In genomic region chr3:89386438-89387420, GRCm38 (mm10) we compare ENCODE assay signal across 8 mouse cellular contexts. TPM values are rescaled to one million over a fixed set of nuclear protein-coding genes. Genes with fewer than 3 reads are reported as not detected.
A peak's percentile ranks its signal among the peaks of the same experiment; 100 is the strongest.
DNase-seq lines count a peak whose midpoint lies in the region; ATAC-seq and TF ChIP-seq lines count a peak whose summit lies in the region.
"Had no signal": no experiment of that assay in that cellular context is flagged by ENCODE, and none has a peak within 500 bp of the region (broad histone marks: within the 10 kb centered on the region; RNA-seq: fewer than 3 reads in every experiment).

No protein-coding gene starts in this region.

- H3K27me3 ChIP-seq in kidney, embryonic 14.5 days (ENCODE audit: control insufficient read depth, insufficient read depth, low read length): no peaks in the 10 kb centered on the region
- H3K27me3 ChIP-seq in G1E (ENCODE audit: insufficient read depth, low read length): no peaks in the 10 kb centered on the region
- H3K27me3 ChIP-seq in liver, embryonic 15.5 days: peaks cover 13% of the 10 kb centered on the region

- no peak overlapping the region for H3K4me2 ChIP-seq in kidney, embryonic 14.5 days (replicated peaks; ENCODE audit: low read depth, low read length)
- peak overlapping the region; percentile 35; the same call in 1 of the 2 replicates for H3K4me2 ChIP-seq in liver, embryonic 15.5 days
- H3K4me2 ChIP-seq: midbrain, embryonic 12.5 days had no signal

- TF ChIP-seq CTCF in G1E (IDR thresholded peaks at IDR 0.05; ENCODE audit: low read depth, low read length): no peak

- H3K9me3 ChIP-seq in kidney, embryonic 14.5 days (ENCODE audit: control insufficient read depth, low read length): no peaks in the 10 kb centered on the region
- H3K9me3 ChIP-seq in G1E (replicated peaks): no peaks in the 10 kb centered on the region
- no peaks in the 10 kb centered on the region for H3K9me3 ChIP-seq in liver, embryonic 15.5 days (replicated peaks)
- H3K9me3 ChIP-seq: midbrain, embryonic 12.5 days had no signal

- DNase-seq in kidney, postnatal 10 days: no peak
- no peak for DNase-seq in G1E (ENCODE audit: low spot score)
- DNase-seq in layer of hippocampus, adult 11-12 months (ENCODE audit: low spot score): no peak
- no peak for DNase-seq in layer of hippocampus, postnatal 36 days

- H3K4me1 ChIP-seq in kidney, embryonic 14.5 days (ENCODE audit: control insufficient read depth, insufficient read depth, low read length): peaks cover 39% of the 10 kb centered on the region
- H3K4me1 ChIP-seq in G1E (ENCODE audit: insufficient read depth, low read depth, low read length): peaks cover 98% of the 10 kb centered on the region
- peaks cover 57% of the 10 kb centered on the region for H3K4me1 ChIP-seq in liver, embryonic 15.5 days (replicated peaks)

- peak overlapping the region; percentile 28; the same call in 1 of the 2 replicates for H3K9ac ChIP-seq in kidney, embryonic 14.5 days (ENCODE audit: low read depth, low read length)
- 0 out of 2 replicates have a peak overlapping the region, but pooled peaks have one; percentile 1 for H3K9ac ChIP-seq in liver, embryonic 15.5 days
- H3K9ac ChIP-seq: midbrain, embryonic 12.5 days had no signal

- H3K36me3 ChIP-seq in kidney, embryonic 14.5 days (ENCODE audit: control insufficient read depth, insufficient read depth, low read length): no peaks in the 10 kb centered on the region
- peaks cover 94% of the 10 kb centered on the region for H3K36me3 ChIP-seq in G1E (replicated peaks)
- H3K36me3 ChIP-seq in liver, embryonic 15.5 days (replicated peaks): no peaks in the 10 kb centered on the region
- H3K36me3 ChIP-seq: midbrain, embryonic 12.5 days had no signal

- no peak overlapping the region for H3K27ac ChIP-seq in kidney, embryonic 14.5 days (ENCODE audit: low read depth, low read length)
- peak overlapping the region; percentile 68 for H3K27ac ChIP-seq in liver, embryonic 15.5 days (replicated peaks)
- H3K27ac ChIP-seq: midbrain, embryonic 12.5 days had no signal

- 41% methylated on average over 17 of the region's 17 CpGs for WGBS in kidney, embryonic 14.5 days
- 59% methylated on average over 17 of the region's 17 CpGs for WGBS in liver, embryonic 15.5 days (ENCODE audit: insufficient replicate concordance)

- ATAC-seq in kidney, embryonic 14.5 days (ENCODE audit: low FRiP score, low TSS enrichment): no peak
- peak; percentile 7 for ATAC-seq in CD4-positive, CD25-positive, alpha-beta regulatory T cell, adult 4 months
- ATAC-seq in G1E (ENCODE audit: extremely low read depth, insufficient number of reproducible peaks, low FRiP score, poor library complexity, severe bottlenecking): no peak
- ATAC-seq in liver, embryonic 15.5 days (ENCODE audit: insufficient read depth): no peak

- no peak overlapping the region for H3K4me3 ChIP-seq in kidney, embryonic 14.5 days (ENCODE audit: low read length)
- peak overlapping the region; percentile 64 for H3K4me3 ChIP-seq in G1E (ENCODE audit: low read depth, low read length)
- H3K4me3 ChIP-seq in liver, embryonic 15.5 days (replicated peaks): peak overlapping the region; percentile 37
- H3K4me3 ChIP-seq: midbrain, embryonic 12.5 days had no signal

RNA-seq across cellular contexts. Expression of gene Zbtb7b, which starts 7.8 kb away (rescaled TPM):
- 1.8 and 2.2 TPM in 2 replicates for polyA plus RNA-seq in kidney, embryonic 14.5 days (2014; fragmentation: Nextera tagmentation; extraction: Ambion mirVana)
- polyA plus RNA-seq in CD4-positive, CD25-positive, alpha-beta regulatory T cell, adult 4 months (2017; shearing (Covaris generic)): 10 to 100 TPM; 11.7 to 13.2 TPM
- 32.9 and 34.2 TPM in 2 replicates for total RNA-seq in G1E (2014; fragmentation: Nextera tagmentation)
- total RNA-seq in G1E (2017): 23.3 and 31.4 TPM in 2 replicates
- 123 and 126 TPM in 2 replicates for polyA plus RNA-seq in G1E (2012)
- polyA plus RNA-seq in liver, embryonic 15.5 days (2015; fragmentation: Nextera tagmentation; extraction: Ambion mirVana): 2.3 and 3.3 TPM in 2 replicates
- total RNA-seq in layer of hippocampus, postnatal 36 days (2021): 10 to 100 TPM; 15.1 to 16.1 TPM

RNA-seq across cellular contexts. Expression of gene Lenep, which starts 15.9 kb away (rescaled TPM):
- not detected in 2 replicates for polyA plus RNA-seq in kidney, embryonic 14.5 days (2014; fragmentation: Nextera tagmentation; extraction: Ambion mirVana)
- 1 to 10 TPM in 1 of 2 experiments, not detected in 1; 5.3 TPM for polyA plus RNA-seq in CD4-positive, CD25-positive, alpha-beta regulatory T cell, adult 4 months (2017; shearing (Covaris generic))
- 3.7 and 6.7 TPM in 2 replicates for total RNA-seq in G1E (2014; fragmentation: Nextera tagmentation)
- total RNA-seq in G1E (2017): 0.98 and 1.8 TPM in 2 replicates
- polyA plus RNA-seq in G1E (2012): 0.03 and 0.12 TPM in 2 replicates
- not detected in 2 replicates for polyA plus RNA-seq in liver, embryonic 15.5 days (2015; fragmentation: Nextera tagmentation; extraction: Ambion mirVana)
- total RNA-seq in layer of hippocampus, postnatal 36 days (2021): 1 to 10 TPM; 4.6 to 6.3 TPM

RNA-seq across cellular contexts. Expression of gene Dcst1, which starts 21.7 kb away (rescaled TPM):
- polyA plus RNA-seq in kidney, embryonic 14.5 days (2014; fragmentation: Nextera tagmentation; extraction: Ambion mirVana): 0.63 and 1.5 TPM in 2 replicates
- polyA plus RNA-seq in CD4-positive, CD25-positive, alpha-beta regulatory T cell, adult 4 months (2017; shearing (Covaris generic)): 1 to 10 TPM in 1 of 2 experiments, under 1 TPM in 1; 0.59 to 1.1 TPM
- total RNA-seq in G1E (2014; fragmentation: Nextera tagmentation) (not detected in 2 replicates), G1E (2017) (0.06 and 0.22 TPM in 2 replicates)
- polyA plus RNA-seq in G1E (2012): not detected in 2 replicates
- 0.05 TPM in 1 of 2 replicates, not detected in the other for polyA plus RNA-seq in liver, embryonic 15.5 days (2015; fragmentation: Nextera tagmentation; extraction: Ambion mirVana)
- not detected for total RNA-seq in layer of hippocampus, postnatal 36 days (2021)

RNA-seq across cellular contexts. Expression of gene Flad1, which starts 24.9 kb away (rescaled TPM):
- polyA plus RNA-seq in kidney, embryonic 14.5 days (2014; fragmentation: Nextera tagmentation; extraction: Ambion mirVana): 19.6 and 24.9 TPM in 2 replicates
- 10 to 100 TPM; 52.2 to 71.7 TPM for polyA plus RNA-seq in CD4-positive, CD25-positive, alpha-beta regulatory T cell, adult 4 months (2017; shearing (Covaris generic))
- total RNA-seq in G1E (2014; fragmentation: Nextera tagmentation): 19.7 and 22.0 TPM in 2 replicates
- 18.0 and 22.0 TPM in 2 replicates for total RNA-seq in G1E (2017)
- polyA plus RNA-seq in G1E (2012): 12.5 and 17.8 TPM in 2 replicates
- 14.3 and 16.4 TPM in 2 replicates for polyA plus RNA-seq in liver, embryonic 15.5 days (2015; fragmentation: Nextera tagmentation; extraction: Ambion mirVana)
- 10 to 100 TPM; 35.8 to 39.2 TPM for total RNA-seq in layer of hippocampus, postnatal 36 days (2021)

RNA-seq across cellular contexts. Expression of gene Dcst2, which starts 25.0 kb away (rescaled TPM):
- polyA plus RNA-seq in kidney, embryonic 14.5 days (2014; fragmentation: Nextera tagmentation; extraction: Ambion mirVana): 0.18 and 0.30 TPM in 2 replicates
- under 1 TPM in 1 of 2 experiments, not detected in 1; 0.42 TPM for polyA plus RNA-seq in CD4-positive, CD25-positive, alpha-beta regulatory T cell, adult 4 months (2017; shearing (Covaris generic))
- total RNA-seq in G1E (2014; fragmentation: Nextera tagmentation): not detected in 2 replicates
- not detected in 2 replicates for total RNA-seq in G1E (2017)
- polyA plus RNA-seq in G1E (2012): not detected in 2 replicates
- polyA plus RNA-seq in liver, embryonic 15.5 days (2015; fragmentation: Nextera tagmentation; extraction: Ambion mirVana): 0.06 and 0.07 TPM in 2 replicates
- under 1 TPM in 1 of 2 experiments, not detected in 1; 0.43 TPM for total RNA-seq in layer of hippocampus, postnatal 36 days (2021)
